8 mouse cellular contexts compared by ENCODE assay signal in genomic region chr3:104512424-104512748, GRCm38 (mm10). TPM values are rescaled to one million over a fixed set of nuclear protein-coding genes. Genes with fewer than 3 reads are reported as not detected.
DNase-seq lines count a peak whose midpoint lies in the region; ATAC-seq and TF ChIP-seq lines count a peak whose summit lies in the region.

No protein-coding gene starts in this region.

- WGBS in heart, embryonic 15.5 days: 23% methylated on average over 5 of the region's 5 CpGs
- WGBS in hindbrain, embryonic 10.5 days: 30% methylated on average over 5 of the region's 5 CpGs
- 25% methylated on average over 5 of the region's 5 CpGs for WGBS in midbrain, embryonic 10.5 days

- H3K4me2 ChIP-seq in heart, embryonic 15.5 days: peak overlapping the region; percentile 60

- no peaks in the 10 kb centered on the region for H3K27me3 ChIP-seq in heart, embryonic 15.5 days
- no peaks in the 10 kb centered on the region for H3K27me3 ChIP-seq in G1E (ENCODE audit: insufficient read depth, low read length)
- H3K27me3 ChIP-seq in hindbrain, embryonic 10.5 days (ENCODE audit: insufficient read depth, poor library complexity, severe bottlenecking): no peaks in the 10 kb centered on the region
- no peaks in the 10 kb centered on the region for H3K27me3 ChIP-seq in midbrain, embryonic 10.5 days (ENCODE audit: low read depth, poor library complexity, severe bottlenecking)

- no peak for ATAC-seq in heart, embryonic 15.5 days (replicated peaks; ENCODE audit: insufficient number of reproducible peaks, insufficient read depth, low FRiP score, low read depth)
- no peak for ATAC-seq in G1E (ENCODE audit: extremely low read depth, insufficient number of reproducible peaks, low FRiP score, poor library complexity, severe bottlenecking)
- ATAC-seq in granulocyte monocyte progenitor cell, adult 5-6 weeks (replicated peaks; ENCODE audit: poor library complexity, severe bottlenecking): no peak

- H3K4me3 ChIP-seq in heart, embryonic 15.5 days: peak overlapping the region; percentile 97
- H3K4me3 ChIP-seq in G1E (ENCODE audit: low read depth, low read length): peak overlapping the region; percentile 96
- peak overlapping the region; percentile 94 for H3K4me3 ChIP-seq in hindbrain, embryonic 10.5 days
- H3K4me3 ChIP-seq in midbrain, embryonic 10.5 days: peak overlapping the region; percentile 83

- no peaks in the 10 kb centered on the region for H3K9me3 ChIP-seq in heart, embryonic 15.5 days (replicated peaks)
- no peaks in the 10 kb centered on the region for H3K9me3 ChIP-seq in G1E (replicated peaks)
- no peaks in the 10 kb centered on the region for H3K9me3 ChIP-seq in hindbrain, embryonic 10.5 days
- H3K9me3 ChIP-seq in midbrain, embryonic 10.5 days (replicated peaks): no peaks in the 10 kb centered on the region

- peaks cover 21% of the 10 kb centered on the region for H3K4me1 ChIP-seq in heart, embryonic 15.5 days (replicated peaks)
- H3K4me1 ChIP-seq in G1E (ENCODE audit: insufficient read depth, low read depth, low read length): peaks cover 21% of the 10 kb centered on the region
- H3K4me1 ChIP-seq in hindbrain, embryonic 10.5 days (replicated peaks): peaks cover 28% of the 10 kb centered on the region
- peaks cover 24% of the 10 kb centered on the region for H3K4me1 ChIP-seq in midbrain, embryonic 10.5 days

- H3K36me3 ChIP-seq in heart, embryonic 15.5 days: no peaks in the 10 kb centered on the region
- no peaks in the 10 kb centered on the region for H3K36me3 ChIP-seq in G1E (replicated peaks)
- H3K36me3 ChIP-seq in hindbrain, embryonic 10.5 days: no peaks in the 10 kb centered on the region
- no peaks in the 10 kb centered on the region for H3K36me3 ChIP-seq in midbrain, embryonic 10.5 days

- no peak for TF ChIP-seq CTCF in G1E (IDR thresholded peaks at IDR 0.05; ENCODE audit: low read depth, low read length)

- H3K27ac ChIP-seq in heart, embryonic 15.5 days: peak overlapping the region; percentile 99
- peak overlapping the region; percentile 96 for H3K27ac ChIP-seq in hindbrain, embryonic 10.5 days
- peak overlapping the region; percentile 90 for H3K27ac ChIP-seq in midbrain, embryonic 10.5 days (replicated peaks)

- H3K9ac ChIP-seq in heart, embryonic 15.5 days: peak overlapping the region; percentile 66

- no peak for DNase-seq in heart, adult 9 months (ENCODE audit: low spot score in 2 of 2)
- DNase-seq in G1E (ENCODE audit: low spot score): no peak
- no peak for DNase-seq in hindbrain, embryonic 10.5 days (ENCODE audit: low spot score)
- DNase-seq in midbrain, embryonic 10.5 days (ENCODE audit: low spot score): no peak
- no peak for DNase-seq in Muller cell, postnatal 12 days (ENCODE audit: inconsistent ontology term)
- no peak for DNase-seq in embryo, embryonic 11 days

RNA-seq across cellular contexts. Expression of gene Lrig2, which starts 0.7 kb away (rescaled TPM):
- 11.0 and 12.5 TPM in 2 replicates for polyA plus RNA-seq in heart, embryonic 15.5 days (2015; fragmentation: Nextera tagmentation; extraction: Ambion mirVana)
- total RNA-seq in G1E (2014; fragmentation: Nextera tagmentation): 14.2 and 20.5 TPM in 2 replicates
- total RNA-seq in G1E (2017): 15.7 and 18.2 TPM in 2 replicates
- polyA plus RNA-seq in G1E (2012): 1.6 and 1.9 TPM in 2 replicates
- 16.7 and 20.4 TPM in 2 replicates for polyA plus RNA-seq in hindbrain, embryonic 10.5 days (2016; fragmentation: Nextera tagmentation; extraction: Ambion mirVana)
- polyA plus RNA-seq in midbrain, embryonic 10.5 days (2016; fragmentation: Nextera tagmentation; extraction: Ambion mirVana): 16.4 and 21.4 TPM in 2 replicates
- total RNA-seq in granulocyte monocyte progenitor cell, adult 5-6 weeks (2014; fragmentation: Nextera tagmentation): 11.8 and 15.1 TPM in 2 replicates
- total RNA-seq in granulocyte monocyte progenitor cell, adult 5-6 weeks (2017): 24.6 and 27.2 TPM in 2 replicates
